Mouse (Mus musculus) MN1 (cell line): ENCODE data around the gene Ssb.
"Not testable (repeated sequence)": the region's sequence is repeated elsewhere in the genome, so short reads cannot be mapped to it uniquely, and the experiment has no call there.

Experiments used
- DNase-seq: peaks from one replicate; pipeline ENCODE4 v3.0.0-alpha.2; 2016; ENCODE audit warnings: low spot score

Ssb gene

DNA sequence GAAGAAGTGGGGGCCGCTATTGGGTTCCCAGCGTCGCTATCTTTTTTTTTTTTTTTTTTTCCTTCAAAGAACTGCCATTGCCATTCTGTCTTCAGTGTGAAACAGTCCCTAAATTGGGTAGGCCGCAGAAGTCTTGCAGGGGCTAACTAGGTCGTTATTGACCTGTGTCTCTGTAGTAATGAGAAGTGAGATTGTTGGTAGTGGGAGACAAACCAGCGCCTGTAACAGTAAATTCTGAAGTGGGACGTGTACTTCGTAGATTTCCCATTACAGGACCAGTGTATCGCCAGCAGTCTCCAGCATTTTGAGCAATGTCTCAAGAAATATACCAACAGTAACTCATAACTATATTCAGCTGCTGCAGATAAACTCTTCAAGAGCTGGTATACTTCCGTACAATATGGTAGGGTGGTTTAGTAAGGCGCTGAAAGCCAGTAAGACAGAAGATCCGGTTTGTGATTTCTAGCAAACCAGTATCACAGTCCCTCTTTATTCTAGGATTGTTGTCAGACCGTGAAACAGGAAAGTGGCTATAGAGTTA, 825 bp downstream of the Ssb start:
- DNase-seq, result peak; percentile 30

GRCm38 (mm10) chr2:69883990-69884391, 22.6 kb downstream of the Ssb start:
- DNase-seq, result no peak

GRCm38 (mm10) chr2:69884581-69884980, 23.2 kb downstream of the Ssb start:
- no peak for DNase-seq

DNA sequence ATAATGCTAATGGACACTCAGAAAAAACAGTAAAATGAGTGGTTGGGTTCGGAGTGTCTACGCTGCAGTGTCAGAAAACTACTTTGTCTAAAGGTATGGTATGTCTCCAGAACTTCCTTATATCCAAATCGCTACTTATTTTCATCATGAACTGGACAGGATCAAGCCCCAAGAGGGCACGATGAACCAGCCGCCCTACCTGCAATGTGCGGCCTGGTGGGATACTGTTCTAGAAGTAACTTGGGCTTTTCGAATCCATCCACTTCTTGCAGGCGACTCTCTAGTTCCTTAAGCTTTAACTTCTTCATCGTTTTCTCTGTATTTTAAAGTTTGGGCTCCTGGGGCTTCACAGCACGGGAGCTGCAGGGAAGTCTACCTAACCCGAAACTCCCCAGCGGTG, 23.7 kb downstream of the Ssb start:
- DNase-seq, result no peak

DNA sequence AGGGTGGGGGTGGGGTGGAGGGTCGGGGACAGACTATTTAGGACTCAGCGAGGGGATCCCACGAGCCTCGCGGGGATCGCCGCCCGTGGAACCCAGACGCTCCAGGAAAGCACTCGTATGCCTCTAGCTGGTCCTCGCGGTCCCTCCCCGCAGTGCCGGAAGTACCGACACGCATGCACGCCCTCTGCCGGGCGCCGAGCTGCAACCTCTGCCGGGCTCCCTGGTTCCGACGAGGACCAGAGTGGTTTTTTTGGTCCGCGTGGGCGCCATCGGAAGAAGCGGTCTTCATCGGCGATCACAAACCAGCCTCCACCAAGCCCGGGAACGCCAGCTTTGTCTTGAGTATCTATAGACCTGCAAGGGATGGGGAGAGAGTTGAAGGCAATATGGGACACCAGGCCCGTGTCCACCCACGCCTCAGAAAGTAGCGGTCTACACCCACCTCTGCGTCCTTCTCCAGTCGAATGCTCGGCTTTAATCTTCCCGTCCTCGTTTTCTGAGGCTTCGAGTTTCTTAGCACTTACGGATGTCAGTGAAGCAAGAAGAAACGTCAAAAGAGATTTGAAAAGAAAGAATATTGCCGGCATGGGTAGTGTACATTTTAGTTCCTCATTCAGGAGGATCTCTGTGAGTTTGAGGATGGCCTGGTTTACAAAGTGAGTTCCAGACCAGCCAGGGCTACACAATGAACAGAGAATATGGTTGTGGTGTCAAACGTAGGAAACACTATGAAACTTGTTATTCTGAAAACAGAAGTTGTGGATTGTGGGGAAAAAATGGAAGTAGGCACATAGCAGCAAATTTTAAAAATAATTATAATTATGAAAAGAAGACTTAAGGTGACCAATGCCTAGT, 24.3 kb downstream of the Ssb start, which contains the start of gene Mettl5:
TSS of gene Mettl5 (minus strand) at position 165 of the 855 bp plus-strand sequence.
- DNase-seq, result peak; percentile 91

DNA sequence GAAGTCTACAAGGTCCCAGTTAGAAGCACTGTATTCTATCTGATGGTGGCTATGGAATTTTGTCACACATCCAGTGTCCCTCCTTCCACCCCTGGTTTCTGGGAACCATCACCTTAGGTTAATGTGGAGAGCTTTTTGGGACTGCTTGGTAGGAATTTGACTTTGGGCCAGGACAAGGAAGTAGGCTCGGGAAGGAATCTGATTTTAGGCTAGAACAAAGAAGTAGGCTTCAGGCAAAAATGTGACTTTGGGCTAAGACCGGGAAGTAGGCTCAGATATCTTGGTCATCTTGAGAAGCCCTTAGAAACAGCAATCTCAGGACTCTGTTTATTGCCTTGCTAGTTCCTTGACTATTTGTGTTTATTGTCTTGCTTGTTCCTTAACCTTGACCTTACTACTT, 27.6 kb downstream of the Ssb start:
- DNase-seq, result no peak

GRCm38 (mm10) chr2:69890843-69891242, 29.5 kb downstream of the Ssb start:
- no peak for DNase-seq

DNA sequence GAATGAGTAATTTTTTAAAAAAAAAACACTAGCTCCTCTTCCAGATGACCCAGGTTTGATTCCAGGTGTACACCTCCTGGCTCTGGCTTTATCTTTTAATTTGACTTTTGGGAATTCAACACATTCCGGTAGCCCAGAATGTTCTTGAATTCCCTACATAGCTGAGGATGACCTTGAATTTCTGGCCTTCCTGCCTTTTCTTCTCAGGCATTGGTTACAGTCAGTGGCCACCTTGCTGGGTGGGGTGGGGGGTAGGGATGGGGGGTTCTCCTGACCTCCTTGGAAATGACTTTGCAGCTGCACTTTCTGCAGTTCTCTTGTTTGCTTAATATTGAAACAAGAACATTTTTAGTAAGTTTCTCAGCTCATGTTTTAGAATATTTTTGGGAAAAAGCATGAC, 31.8 kb downstream of the Ssb start:
- no peak for DNase-seq

DNA sequence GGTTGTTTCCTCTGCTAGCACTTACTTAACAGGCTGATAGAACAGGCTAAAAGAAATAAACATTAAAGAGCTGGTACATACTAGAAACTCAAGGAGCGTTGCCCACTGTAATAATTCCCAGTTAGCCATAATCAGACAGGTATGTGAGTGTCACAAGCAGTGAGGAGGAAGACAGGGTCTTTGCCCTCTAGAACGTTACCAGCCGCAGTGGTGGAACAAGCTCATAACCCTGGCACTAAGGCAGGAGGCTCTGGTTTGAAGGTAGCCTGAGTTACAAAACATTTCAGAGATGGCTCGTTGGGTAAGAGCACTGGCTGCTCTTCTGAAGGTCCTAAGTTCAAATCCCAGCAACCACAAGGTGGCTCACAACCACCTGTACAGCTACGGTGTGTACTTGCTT, 32.5 kb downstream of the Ssb start:
- DNase-seq, result no peak

- no peak for DNase-seq
Measured at GRCm38 (mm10) chr2:69895502-69896223, 34.3 kb downstream of the Ssb start.

GRCm38 (mm10) chr2:69896224-69896581, 34.8 kb downstream of the Ssb start:
- no peak for DNase-seq

DNA sequence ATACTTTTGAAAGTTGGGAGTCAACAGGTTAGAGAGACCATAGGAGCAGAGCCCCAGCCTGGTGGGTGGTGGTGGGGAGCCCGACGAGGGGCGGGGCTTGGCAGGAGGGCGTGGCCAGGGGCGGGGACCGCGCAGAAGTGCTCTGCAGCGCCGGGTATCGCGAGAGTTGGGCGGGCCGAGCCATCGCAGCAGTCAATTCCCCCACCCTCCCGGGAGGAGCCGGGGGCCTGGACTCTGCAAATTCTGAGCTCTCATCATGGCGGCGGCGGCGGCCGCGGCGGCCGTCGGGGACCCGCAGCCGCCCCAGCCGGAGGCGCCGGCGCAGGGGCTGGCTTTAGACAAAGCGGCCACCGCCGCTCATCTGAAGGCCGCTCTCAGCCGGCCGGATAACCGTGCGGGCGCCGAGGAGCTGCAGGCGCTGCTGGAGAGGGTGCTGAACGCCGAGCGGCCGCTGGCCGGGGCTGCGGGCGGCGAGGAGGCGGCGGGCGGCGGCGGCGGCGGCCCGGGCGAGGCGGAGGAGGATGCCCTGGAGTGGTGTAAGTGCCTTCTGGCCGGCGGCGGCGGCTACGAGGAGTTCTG, 35.8 kb downstream of the Ssb start, which contains the start of gene Ubr3:
TSS of gene Ubr3 (plus strand) at position 208 of the 579 bp plus-strand sequence.
- peak; percentile 97 for DNase-seq

GRCm38 (mm10) chr2:69897618-69898575, 36.5 kb downstream of the Ssb start:
- DNase-seq, result peak; percentile 53

DNA sequence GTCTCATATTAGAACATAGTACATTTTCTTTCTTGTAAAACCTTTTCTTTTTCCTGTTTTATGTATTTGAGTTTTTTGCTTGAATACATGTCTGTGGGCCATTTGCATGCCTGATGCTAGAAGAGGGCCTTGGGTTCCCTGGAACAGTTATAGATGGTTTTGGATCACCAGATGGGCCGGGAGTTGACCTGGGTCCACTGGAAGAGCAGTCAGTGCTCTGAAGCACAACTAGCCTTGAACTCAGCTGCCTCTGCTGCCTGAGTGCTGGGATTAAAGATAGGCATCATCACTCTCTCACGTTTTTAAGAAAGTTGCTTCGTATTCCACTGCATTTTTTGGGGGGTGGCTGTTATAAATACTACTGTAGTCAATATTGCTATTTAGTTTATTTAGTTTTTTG, 42.2 kb downstream of the Ssb start:
- no peak for DNase-seq

- DNase-seq, result not testable (repeated sequence)
Measured at GRCm38 (mm10) chr2:69907394-69907793, 46.0 kb downstream of the Ssb start.

- DNase-seq, result no peak
Measured at GRCm38 (mm10) chr2:69912801-69913200, 51.4 kb downstream of the Ssb start.

DNA sequence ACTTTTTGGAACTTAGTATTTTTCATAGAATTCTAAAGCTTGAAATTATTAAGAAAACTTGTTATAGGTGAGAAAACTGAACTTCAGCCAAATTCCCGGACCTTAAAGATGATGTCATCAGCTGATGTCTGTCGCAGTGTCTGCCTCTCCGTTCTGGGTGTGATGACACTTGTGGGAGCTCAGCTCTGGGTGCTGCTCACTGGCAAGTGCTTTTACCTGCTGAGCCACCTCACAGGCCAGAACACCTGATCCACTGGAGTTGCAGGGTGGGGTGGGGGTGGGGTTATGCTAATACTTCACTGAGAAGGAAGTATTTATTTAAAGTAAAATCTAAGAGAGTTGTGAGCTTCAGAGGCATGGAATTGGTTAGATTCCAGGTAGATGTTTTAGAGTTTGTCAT, 55.9 kb downstream of the Ssb start:
- DNase-seq, result no peak
